Mouse (Mus musculus): ENCODE measurements around the gene Coro1c.

DNA sequence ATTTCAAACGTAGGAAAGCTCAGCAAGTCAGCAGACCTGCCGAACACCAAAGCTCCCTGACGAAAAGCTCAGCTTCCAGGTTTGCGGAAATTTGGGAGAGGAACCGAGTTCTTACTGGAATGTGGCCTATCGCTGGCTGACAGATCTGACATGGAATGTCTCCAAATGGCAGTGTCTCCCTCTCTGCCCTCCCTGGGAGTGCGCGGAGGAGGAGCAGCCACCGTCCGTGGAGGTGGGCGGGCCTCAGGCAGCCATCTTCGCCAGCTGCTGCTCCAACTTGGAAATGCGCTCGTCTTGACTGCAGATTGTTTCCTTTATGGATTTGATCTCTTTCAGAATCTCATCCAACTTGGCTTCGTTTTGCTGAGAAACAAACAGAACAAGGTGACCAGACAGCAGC lies 64.5 kb downstream of the Coro1c start:
- TF ChIP-seq CTCF (IDR thresholded peaks at IDR 0.05; ENCODE audit: borderline replicate concordance, extremely low read depth, insufficient read depth, insufficient read length), result no peak
- TF ChIP-seq POLR2A (IDR thresholded peaks at IDR 0.05; ENCODE audit: borderline replicate concordance, extremely low read depth, insufficient read depth, insufficient read length, poor library complexity, severe bottlenecking), result no peak
